Mouse (Mus musculus) ES-CJ7 (cell line): Measurements from ENCODE around the gene Taf1c.

Experiments used
- DNase-seq: peaks from one replicate; pipeline ENCODE4 v3.0.0; 2011; ENCODE audit warnings: low read depth, low spot score

The Taf1c gene

DNA sequence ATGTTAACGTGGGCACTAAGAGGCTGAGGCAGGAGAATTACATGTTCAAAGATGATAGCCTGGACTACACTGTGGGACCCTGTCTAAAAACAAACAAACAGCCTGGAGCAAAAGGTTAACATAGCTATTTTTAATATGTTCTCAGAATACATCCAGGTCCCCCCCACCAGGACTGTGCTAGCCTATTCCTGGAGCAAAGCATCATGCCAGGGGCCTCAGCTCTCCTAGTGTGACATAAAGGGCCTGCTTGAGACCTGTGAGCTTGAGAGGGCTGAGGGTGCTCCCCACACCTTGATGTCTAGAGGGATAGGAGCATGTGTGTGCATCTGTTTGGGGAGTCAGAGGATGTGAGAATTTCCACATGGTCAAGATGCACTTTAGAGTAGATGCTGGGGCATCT is 18.7 kb upstream of the Taf1c start:
- no peak for DNase-seq

DNA sequence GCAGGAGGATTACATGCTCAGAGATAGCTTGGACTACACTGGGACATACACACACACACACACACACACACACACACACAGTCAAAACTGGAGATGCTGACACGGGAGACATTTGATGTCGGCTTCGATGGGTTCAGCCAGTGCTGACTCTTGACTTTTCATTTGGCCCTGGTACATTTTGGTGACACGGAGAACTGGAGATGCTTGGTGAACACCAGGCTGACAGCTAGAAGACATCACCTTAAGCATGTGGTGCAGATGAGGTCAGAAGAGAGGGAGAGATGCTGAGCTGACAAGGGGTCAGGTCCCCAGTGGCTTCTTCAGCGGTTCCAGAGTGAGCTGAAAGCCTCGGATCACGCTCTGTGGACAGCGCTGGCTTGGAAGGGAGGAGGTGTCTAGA is 18.0 kb upstream of the Taf1c start:
- DNase-seq = no peak

DNA sequence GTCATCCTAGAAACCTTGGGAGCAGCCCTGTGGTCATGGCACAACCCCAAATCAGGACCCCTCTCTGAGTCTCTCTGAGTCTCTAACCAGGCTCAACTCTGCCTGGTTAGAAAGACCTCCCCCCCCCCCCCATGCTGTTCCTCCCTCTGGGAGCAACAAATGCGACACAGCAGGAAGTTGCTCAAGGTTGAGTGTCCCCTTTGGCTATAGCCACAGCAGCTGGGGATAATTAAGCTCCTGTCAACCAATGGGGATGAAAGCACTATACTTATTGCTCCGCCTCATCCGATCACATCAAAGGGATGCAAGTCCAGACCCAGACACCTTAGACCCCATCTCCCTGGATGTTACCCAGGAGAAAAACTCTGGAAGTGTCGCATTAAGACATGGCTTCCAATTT is 17.5 kb upstream of the Taf1c start:
- DNase-seq = peak; percentile 86

DNA sequence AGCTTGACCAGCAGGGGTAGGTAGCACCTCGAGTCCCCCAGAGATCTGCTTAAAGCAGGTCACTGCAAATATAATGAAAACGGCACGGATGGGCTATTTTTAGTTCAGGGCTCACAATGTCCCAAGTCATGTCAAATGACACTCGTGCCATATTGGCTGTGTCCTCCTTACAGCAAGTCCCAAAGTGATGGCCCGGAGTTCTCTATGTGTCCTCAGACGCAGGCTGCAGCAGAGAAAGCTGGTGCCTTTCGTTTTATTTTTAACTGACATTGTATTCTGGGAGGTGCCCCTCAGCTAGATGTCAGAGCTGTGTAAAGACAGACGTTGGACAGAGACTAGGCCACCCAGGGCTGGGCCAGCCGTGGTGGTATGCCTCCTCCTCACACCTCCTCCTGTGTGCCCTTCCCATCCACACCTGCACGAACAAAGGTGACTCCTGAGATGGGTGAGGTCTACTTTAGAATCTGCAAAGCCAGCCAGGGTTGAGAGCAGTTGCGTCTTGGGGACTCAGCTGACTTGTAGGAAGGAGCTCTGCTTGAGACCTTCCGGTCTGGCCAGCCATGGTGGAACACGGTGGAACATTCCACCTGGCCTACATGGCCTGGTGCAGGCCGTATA is 15.9 kb upstream of the Taf1c start:
- DNase-seq = peak; percentile 75

DNA sequence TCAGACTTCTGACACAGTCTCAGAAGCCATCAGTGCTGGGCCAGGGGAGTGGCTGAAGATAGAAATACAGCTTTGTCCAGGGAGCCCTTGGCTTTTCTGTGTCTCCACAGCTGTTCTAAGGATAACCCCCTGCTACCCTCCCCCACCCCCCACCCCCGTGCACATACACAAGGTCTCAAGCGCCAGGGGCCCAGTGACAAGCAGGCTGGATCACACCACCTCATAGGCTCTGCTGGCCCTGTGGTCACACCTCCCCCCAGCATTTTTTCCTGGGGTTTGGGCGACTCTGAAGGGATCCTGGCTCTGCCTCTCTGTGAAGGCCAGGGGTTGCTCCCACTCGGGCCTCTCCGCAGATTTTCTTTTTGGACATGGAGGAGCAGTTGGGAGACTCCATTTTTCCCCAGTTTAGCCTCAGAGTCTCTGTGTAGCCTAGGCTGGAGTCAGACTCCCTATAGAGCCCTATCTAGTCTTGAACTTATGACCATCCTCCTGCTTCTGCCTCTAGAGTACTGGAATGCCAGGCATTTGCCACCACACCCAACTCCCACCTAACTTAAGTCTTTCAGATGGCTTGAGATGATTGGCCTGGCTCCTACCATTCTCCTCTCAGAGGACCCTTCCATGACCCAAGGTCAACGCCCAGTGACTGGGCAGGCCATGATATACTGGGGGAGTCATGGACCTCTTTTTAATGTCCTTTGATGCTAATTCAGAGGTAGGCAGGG is 15.3 kb upstream of the Taf1c start:
- peak; percentile 91 for DNase-seq

DNA sequence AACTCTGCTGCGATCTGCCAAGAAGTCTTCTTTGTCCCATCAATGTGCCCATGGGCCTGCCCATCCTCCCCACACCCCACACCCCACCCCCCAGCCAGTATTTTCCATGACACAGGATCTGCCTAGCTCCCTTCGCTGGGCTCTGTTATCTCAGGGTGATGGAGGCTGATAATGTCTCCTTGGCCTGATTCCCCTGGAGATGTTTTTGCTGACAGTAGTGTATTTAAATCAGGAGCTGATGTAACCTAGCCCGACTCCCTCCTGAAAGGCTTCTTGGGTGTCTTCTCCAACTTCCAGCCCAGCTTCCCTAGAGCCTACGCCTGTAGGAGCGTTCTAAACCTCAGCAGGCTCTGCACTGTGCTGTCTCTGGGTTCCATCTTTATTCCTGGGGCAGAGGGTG is 13.9 kb upstream of the Taf1c start:
- DNase-seq = no peak

DNA sequence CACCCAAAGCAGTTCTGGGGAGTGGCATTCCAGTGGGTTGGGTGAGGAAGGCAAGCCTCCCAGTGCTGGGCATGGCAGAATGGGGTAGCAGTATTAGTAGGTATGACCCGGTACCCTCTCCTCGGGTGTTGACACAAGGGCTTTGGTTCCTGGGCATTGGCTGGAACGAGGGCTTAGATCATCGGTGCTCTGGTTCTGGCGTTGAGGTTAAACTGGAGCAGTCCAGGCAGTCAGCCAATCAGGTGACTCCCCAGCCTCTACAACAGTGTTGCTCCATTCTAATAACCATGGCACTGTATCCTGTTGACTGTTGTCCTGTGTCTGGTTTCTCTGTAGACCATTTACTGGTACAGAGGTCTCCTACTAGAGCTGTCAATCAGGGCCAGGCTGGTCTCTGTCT is 12.6 kb upstream of the Taf1c start:
- DNase-seq = no peak

DNA sequence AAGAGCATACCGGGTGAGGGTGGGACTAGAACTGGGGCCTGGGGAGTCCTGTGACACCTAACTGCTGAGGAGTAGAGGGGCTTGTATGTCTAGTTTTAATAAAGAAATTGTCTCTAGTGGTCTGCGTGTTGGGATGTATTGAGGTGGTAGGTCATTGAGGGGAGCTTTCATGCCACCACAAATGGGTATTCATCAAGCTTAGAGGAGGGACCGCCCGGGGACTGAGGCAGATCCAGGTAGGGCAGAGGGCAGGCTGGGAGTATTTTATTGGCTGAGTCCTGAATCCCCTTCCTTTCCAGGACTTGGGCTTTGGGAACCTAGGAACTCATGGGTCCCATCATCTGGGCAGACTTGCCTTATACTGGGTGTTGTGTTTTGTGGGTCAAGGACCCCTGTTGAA is 11.8 kb upstream of the Taf1c start:
- DNase-seq = no peak

DNA sequence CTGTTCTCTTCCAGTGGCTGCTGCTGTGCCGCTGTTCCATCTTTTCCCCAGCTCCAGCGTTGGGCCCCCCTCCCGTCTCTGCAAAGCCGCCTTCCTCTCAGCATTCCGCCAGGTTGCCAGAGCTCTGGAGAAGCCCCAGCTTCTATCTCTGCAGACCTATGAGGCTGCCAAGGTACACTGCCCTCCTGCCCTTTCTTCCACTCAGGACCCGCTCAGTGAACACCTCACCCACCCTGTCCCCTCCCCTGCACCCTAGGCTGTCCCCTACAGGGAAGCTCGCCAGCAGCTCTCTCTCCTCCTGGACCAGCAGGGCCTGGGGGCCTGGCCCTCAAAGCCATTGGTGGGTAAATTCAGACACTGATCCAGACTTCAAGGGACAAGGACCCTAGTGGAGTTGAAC is 11.3 kb upstream of the Taf1c start:
- DNase-seq = no peak

DNA sequence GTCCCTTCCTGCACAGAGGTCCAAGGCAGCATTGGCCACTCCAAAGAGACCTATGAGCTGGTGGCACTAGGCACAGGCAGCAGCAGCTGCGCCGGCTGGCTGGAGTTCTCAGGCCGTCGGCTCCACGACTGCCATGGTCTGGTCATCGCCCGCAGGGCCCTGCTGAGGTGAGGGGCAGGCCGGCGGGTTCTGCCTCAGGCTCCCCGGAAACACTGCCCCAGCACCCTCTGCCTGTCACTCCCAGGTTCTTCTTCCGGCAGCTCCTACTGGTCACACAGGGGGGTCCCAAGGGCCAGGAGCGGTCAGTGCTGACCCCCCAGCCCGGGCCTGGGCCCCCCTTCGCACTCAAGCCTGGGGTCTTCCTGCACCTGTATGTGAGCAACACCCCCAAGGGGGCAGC is 10.1 kb upstream of the Taf1c start:
- no peak for DNase-seq

DNA sequence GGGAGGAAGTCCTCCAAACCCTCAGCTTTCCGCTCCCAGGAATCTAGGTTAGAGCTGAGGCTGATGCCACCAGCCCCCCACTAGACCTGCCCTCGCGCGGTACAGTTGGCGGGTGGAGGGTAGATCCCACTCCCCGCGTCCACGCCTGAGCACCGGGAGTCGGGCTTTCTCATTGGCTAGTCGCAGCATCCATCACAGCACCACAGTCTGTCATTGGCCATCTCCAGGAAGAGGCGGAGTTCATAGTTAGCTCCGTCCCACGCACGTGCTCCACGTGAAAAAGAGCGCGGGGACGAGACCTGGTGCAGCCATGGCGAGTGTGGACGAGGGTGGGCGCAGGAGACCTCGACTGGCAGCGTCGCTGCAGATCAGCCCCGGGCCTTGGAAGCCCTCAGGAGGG is 7.4 kb upstream of the Taf1c start, which contains the start of gene Adad2:
Adad2 (plus strand) TSS at position 277 of the 400 bp plus-strand sequence.
- peak; percentile 93 for DNase-seq

DNA sequence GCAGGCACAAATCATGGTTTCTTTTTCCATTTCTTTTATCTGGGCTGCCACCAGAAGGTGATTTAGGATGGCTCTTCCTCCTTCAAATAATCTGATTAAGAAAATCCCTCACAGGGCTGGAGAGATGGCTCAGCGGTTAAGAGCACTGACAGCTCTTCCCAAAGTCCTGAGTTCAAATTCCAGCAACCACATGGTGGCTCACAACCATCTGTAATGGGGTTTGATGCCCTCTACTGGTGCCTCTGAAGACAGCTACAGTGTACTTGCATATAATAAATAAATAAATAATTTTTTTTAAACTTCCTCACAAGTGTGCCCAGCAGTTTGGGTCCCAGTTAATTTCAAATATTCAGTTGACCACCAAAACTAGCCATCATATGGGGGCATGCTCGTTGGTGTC is 1.2 kb upstream of the Taf1c start:
- DNase-seq = no peak

DNA sequence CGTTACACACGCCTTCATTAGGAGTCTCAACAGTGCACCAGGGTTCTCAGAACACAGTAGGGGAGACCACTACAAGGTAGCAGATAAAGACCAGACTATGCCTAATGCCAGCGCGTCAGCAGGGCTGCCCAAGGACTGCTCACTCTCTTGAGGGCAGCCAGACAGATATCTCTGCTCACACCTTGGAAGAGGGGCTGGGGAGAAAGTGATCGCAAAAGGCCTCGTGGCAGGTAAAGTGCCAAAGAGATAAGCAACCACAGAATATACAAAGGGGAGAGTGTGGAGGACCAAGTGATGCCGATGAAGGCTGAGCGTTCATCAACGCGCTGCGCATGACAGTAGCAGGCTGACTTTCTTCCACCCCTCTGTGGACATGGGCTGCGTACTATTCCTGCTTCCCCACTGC is 621 bp downstream of the Taf1c start:
- no peak for DNase-seq

DNA sequence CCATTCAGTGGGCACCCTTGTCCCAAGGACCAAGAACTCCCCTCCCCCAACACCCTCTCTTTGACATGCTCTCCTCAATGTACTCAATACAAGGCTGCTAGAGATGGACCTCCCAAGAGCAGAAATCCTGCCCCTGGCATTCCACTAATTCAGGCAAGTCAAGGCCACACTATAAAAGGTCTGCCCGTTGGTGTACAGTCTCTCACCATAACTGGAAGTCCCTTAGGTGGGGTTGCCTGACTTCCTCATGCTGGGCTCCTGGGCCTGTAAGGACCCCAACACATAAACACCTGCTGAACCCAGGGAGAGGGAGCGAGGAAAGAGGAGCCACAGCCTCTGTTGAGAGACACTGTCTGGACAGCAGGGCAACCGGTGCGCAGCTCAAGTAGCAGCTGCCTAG is 1.3 kb downstream of the Taf1c start:
- DNase-seq = no peak

DNA sequence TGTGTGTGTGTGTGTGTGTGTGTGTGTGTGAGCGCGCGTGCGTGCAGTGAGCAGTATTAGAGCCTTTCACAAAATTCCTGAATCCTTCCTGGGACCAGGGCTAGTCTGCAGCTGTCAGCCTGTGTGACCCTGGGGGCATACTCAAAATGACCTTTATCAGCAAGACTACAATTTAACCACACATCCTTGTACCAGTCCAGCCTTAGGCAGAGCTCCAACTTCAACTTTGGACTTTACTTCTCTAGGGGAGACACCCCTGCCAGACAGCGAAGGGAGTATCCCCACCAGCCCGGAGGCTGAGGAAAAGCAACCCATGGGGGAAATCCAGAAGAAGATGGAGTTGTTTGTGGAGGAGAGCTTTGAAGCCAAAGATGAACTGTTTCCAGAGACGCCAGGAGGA is 13.6 kb downstream of the Taf1c start:
- no peak for DNase-seq

DNA sequence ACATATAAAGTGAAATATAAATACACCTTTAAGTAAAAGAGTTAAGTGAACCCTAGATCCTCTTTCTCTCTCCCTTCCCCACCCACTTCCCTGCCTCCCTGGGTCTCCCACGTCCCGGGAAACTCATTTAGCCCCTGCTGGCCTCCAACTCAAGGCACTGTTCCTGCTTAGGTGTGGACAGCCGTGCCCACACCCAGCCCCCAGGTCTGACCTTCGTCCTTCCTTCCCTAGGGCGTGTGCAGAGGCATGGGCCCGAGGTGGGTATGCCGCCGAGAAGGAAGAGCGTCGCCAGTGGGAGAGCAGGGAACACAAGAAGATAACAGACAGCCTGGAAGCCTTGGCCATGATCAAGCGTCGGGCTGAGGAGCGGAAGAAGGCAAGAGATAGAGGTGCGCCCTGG is 14.7 kb downstream of the Taf1c start:
- DNase-seq = no peak

DNA sequence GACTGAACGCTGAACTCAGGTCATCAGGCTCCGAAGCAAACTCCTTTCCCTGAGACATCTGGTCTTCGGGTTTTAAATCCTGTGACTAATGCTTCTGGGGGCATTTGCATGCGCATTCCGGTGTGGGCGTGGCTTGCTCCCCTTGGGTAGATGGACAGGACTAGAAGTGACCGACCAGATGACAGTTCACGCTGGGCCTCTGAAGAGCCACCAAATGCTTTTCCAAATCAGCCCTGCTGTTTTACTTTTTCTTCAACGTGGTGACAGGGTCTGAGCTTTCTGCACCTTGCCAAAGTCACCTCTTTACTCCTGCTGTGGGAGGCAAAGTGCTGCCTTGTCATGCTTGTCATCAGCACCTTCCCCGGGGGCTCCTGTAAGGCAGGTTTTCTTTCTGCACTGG is 16.2 kb downstream of the Taf1c start:
- no peak for DNase-seq

DNA sequence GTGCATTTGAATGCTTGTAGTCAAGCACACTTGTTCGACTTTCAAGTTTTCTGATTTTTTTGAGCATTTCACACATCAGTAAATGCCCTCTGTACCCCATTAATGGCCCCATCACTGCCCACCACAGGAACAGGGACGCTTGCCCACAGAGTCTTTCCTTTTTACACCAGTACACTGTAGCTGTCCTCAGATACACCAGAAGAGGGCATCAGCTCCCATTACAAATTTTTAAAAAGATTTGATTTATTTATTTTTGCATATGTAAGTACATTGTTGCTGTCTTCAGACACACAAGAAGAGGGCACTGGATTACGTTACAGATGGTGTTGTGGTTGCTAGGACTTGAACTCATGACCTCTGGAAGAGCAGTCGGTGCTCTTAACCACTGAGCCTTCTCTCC is 16.7 kb downstream of the Taf1c start:
- DNase-seq = no peak

DNA sequence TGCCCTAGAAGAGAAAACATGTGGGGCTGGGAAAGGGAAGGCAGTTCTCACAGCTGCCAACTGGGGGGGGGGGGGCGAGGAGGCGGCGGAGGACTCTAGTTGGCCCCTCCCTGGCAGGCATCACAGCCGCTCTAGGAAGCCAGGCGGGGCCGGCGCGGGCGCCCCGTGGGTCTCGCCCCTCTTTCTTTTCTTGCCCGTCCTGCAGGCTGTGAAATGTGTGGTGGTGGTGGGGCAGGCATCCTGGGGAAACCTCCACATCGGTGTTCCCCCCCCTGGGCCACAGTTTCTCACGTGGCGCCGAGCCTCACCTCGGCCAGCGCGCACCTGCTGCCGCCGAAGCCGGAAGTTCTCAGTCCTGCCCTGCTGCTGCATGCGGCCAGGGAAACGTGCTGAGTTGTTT is 19.1 kb downstream of the Taf1c start:
- DNase-seq = peak; percentile 36

DNA sequence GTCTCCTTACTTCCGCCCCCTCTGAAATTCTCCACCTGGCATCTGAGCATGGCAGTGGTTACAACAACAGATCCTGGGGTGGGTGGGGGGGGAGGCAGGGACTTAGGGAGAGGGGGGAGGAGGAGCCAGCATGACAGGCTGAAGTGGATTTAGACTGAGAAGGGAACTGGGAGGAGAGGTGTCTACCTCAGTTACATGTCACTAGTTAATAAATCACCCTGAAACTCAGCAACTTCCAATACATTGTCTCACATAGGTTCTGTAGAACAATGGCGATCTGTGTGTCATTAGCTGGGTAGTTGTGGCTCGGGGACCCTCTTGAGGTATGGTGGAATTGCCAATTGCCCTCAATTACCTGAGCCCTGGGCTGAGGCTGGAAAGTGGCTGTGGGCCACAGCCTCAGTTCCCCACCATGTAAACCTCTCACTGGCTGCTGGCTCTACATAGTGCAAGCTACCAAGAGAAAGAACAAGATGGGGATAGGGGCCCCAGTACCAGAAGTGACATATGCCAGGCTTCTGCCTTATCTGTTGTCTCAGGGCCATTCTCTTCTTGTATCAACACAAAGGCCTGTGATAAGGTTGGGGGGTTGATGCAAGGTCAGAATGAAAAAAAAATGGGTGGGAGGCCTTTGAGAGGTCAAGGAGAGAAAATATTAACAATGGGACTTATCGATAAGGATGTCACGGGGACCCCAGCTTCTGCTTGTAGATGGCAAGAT is 24.4 kb downstream of the Taf1c start:
- DNase-seq = no peak

DNA sequence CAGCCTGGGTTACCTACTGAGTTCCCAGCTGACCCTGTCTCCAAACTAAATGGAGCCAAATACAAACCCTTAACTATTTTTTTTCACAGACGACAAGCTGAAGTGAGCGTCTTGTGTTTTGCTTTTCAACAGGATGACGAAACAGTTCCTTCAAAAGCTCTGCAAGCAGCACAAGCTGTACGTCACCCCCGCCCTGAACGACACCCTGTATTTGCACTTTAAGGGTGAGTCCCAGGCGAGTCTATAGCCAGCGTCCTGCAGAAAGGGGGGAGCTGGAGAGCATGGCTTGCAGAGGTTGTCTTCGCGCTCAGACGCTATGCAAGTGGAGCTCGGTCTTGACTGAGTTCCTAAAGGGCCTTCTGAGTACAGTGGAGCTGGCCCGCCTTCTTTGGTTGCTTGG is 25.9 kb downstream of the Taf1c start:
- DNase-seq = no peak

DNA sequence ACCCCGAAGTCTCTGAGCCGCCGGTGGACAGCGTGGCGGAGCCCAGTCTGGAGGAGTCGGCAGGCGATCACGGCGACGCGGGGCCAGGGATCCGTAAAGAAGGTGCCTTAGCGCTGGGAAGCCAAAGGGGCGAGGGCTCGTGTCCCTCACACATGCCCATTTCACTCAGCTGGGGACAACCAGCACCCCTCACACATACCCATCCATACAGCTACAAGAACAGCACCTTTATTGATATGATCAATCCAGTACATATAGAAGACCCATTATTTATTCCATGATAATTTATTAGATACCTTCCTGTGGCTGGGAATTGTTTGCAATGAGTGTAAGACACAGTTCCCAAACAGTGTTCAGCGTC is 29.7 kb downstream of the Taf1c start:
- DNase-seq = no peak
